Mouse (Mus musculus) small intestine, adult 2 months (tissue): ENCODE results near the gene Hadha.

Source experiments
- CTCF ChIP-seq: fragments of 200-500 bp; IDR thresholded peaks from 2 replicates; pipeline ENCODE4 v1.5.1; 2012; ENCODE audit warnings: low read depth, mild to moderate bottlenecking, control low read depth, inconsistent platforms, low read length, moderate library complexity, mixed read lengths; ENCODE audit not compliant: insufficient replicate concordance, insufficient read length; ENCODE audit errors: extremely low read depth
- POLR2A ChIP-seq: fragments of 200-500 bp; IDR thresholded peaks from 2 replicates; pipeline ENCODE4 v1.6.1; 2012; ENCODE audit warnings: low read depth, mild to moderate bottlenecking, control low read depth, inconsistent platforms, low read length, moderate library complexity

- no peak for TF ChIP-seq CTCF
- no peak for TF ChIP-seq POLR2A
Measured at GRCm38 (mm10) chr5:30111771-30112170, 43.2 kb downstream of the Hadha start.
